Mouse (Mus musculus) ovary, postnatal 14 days (tissue): ENCODE data around the gene Scn4a.

Experiments
- DNase-seq: peaks from one replicate; pipeline ENCODE4 v3.0.0; 2022; ENCODE audit warnings: low spot score

Gene Scn4a

GRCm38 (mm10) chr11:106313533-106313932 lies 39.6 kb downstream of the Scn4a start:
- no peak for DNase-seq

DNA sequence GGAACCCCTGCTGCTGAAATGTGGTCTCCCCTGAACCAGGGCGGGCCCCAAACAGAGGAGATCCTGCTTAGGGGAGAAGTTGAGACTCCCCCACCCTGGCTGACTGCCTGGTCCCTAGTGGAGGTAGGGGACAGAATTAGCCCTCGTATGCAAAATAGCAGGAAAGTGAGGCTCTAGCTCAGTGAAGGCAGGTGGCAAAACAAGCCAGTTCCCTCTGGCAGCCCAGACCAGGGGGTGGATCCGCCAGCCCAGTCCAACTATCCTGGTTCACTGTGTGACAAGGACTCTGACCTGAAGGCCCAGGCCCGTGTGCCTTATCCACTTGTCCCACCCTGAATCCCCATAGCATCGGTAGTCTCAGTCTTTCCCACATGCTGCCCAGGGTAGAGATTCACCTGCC lies 43.0 kb downstream of the Scn4a start:
- DNase-seq: no peak

- DNase-seq: no peak
These were observed 44.9 kb downstream of the Scn4a start for GRCm38 (mm10) chr11:106308162-106308561.

DNA sequence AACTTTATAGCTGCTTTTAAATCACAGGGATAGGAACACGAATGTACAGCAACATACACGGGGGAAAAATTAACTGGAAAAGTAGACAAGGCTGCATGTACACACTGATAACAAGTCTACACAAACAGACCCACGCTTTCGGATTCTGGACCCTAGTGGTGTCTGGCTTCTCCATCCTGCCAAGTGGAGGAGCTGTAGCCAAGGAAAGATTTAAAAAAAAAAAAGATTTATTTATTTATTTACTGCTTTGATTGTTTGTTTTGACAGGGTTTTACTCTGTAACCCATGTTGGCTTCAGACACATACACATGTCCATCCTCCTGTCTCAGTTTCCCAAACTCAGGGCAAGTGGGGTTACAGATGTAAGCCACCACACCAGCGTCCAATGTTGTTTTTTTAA lies 45.7 kb downstream of the Scn4a start:
- no peak for DNase-seq

DNA sequence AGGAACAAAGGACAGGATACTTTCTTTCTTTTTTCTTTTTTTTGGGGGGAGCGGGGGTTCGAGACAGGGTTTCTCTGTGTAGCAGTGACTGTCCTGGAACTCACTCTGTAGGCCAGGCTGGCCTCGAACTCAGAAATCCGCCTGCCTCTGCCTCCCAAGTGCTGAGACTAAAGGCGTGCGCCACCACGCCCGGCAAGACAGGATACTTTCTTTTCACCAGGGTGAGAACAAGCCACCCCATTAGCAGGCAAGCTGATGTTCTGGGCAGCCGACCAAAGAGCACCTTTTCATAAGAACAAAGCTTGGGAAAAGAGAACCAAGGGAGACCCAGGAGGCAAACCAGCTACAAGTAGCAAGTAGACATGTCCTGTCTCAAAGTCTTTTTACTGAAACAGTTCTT lies 46.3 kb downstream of the Scn4a start:
- no peak for DNase-seq

DNA sequence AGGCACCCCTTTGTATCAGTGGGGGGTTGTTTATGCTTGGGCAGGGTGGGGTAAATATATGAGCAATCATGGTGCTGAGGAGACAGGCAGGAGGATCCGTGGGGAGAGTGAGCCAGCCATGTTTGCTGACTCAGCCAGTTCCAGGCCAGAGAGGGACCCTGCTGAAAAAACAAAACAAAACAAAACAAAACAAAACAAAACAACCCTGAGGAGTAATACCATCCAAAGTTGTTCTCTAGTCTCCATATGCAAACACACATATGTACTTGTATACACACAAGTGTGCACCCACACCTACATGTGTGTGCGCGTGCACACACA lies 47.1 kb downstream of the Scn4a start:
- no peak for DNase-seq

DNA sequence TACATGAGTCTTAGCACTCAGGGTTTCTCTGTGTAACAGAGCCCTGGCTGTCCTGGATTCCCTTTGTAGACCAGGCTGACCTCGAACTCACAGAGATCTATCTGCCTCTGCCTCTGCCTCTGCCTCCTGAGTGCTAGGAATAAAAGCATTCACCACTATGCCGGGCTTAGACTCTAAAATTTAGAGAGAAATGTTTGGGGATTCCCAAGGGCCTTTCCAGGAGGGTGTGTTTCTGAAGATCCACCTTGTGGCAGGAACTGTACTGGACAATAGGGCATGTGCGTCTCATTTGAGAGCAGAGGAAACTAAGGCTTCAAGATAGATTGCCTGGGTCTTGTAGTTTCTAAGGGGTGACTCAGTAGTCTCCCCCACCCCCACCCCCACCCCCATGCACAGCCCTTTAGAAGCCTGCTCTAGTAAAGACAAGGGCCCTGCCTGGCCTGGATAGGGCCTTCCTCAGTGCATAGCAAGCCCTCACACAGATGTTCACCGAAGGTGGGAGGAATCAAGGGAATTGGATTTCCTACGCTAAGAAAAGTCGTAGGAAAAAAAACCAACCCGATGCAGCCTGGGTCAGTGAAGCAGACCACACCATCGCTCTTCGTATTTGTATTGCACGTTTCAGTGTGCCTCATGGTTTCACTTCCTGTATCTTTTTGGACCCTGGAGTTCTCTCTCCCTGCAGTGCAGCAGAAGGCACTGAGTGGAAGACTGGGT lies 47.6 kb downstream of the Scn4a start:
- no peak for DNase-seq

DNA sequence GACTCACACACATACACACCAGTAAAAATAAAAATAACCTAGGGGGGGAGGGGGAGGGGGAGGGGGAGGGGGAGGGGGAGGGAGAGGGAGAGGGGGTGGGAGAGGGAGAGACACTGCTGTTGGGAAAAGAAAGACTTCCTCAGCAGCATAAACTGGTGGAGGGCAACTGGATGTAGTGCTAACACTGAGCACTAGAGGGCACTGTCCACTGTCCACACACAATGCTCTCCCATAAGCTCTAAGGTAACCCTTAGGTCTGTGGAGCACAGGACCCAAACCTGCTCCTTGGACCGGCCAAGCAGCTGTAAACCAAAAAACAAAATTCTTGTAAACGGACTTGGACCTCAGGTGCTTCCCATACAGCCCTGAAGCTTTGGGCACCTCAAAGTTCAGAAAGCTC lies 50.5 kb downstream of the Scn4a start:
- DNase-seq: peak; percentile 62

- DNase-seq: no peak
These were observed 51.3 kb downstream of the Scn4a start, which contains the start of gene Gh for GRCm38 (mm10) chr11:106301765-106302164. TSS of gene Gh (minus strand) at chr11:106301865.

DNA sequence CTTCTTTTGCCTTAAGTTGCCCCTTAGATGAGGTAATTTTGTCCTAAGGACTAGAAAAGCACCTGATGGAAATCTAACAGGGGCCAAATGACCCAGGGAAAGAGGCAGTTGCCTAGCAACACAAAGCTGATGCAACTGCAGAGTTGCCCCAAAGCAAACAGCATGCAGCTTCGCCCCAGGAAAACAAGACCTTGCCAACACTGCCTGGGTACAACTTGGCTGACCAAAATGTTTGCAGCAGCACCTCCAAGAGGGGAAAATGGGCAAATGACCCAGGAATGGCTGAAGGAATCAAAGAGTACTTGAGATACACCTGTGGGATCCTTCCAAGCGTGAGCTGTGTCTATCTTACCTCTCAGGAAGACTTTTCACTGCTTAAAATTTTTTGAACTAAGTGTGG lies 61.2 kb downstream of the Scn4a start:
- no peak for DNase-seq

- no peak for DNase-seq
These were observed 62.7 kb downstream of the Scn4a start for GRCm38 (mm10) chr11:106290376-106290775.

DNA sequence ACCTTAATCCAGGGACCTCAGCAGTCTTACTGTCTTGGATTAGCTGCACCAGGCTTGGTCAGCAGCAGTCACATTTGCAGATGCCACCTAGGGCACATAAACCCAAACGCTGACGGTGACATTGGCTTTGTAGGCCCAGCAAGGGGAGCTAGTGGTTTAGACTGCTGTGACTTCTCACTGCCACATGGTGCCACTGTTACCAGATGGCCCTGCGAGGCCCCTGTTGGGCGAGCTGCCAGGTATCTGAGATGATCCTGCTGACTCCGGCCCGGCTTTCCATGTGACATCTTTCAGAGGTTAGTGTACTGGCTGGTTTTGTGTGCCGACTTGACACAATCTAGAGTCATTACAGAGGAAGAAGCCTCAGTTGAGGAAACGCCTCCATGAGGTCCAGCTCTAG lies 63.7 kb downstream of the Scn4a start:
- DNase-seq: no peak

- DNase-seq: no peak
These were observed 66.1 kb downstream of the Scn4a start for GRCm38 (mm10) chr11:106286987-106287386.

DNA sequence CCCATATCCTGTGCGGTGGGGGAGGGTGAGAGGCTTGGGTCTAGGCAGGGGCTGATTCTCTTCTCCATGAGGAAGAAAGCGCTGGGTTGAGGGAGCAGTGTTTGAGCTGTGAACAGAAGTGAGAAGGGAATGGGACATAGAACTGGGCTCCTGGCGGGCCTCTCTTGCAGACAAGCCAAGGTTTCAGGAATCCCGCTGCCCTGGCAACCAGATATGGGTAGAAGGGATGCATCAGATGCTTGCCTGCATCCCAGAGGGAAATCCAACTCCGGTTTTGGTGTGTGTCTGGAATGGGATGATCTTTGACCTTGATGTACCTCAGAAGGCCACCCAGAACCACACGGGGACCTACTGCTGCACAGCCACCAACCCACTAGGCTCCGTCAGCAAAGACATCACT lies 66.9 kb downstream of the Scn4a start:
- DNase-seq: no peak

- no peak for DNase-seq
These were observed 69.0 kb downstream of the Scn4a start for GRCm38 (mm10) chr11:106284126-106284525.

DNA sequence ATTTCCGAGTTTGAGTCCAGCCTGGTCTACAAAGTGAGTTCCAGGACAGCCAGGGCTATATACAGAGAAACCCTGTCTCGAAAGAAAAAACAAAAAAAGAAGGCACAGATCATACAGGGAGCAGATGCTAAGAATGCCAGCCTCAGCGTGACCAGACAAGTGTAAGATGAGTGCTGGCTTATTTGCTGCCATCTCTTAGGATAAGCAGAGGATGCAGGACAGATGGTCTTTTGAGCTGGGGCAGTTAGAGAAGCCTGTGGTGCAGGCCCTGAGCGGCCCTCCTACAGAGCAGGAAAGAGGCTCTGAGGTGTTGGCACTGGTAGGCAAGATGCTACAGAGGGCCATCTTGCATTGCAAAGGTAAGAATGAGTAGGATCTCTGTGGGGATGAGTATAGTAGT lies 69.7 kb downstream of the Scn4a start:
- DNase-seq: no peak

DNA sequence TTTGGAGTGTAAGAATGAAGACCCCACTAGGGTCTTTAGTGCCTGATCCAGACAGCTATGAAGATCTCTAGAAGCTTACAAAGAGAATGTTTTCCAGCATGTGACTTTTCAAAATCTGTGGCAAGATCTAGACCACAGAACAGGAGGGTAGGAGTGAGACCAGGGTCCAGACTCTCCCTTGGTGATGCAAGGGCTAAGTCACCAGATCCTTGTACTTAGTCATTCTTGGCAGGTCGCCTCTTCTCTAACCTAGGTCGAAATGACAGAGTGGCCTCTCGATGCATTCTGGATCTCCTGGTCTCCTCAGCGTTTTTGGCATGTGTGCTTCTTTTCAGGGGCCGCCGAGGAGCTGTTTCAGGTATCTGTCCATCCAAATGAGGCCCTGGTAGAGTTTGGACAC lies 70.6 kb downstream of the Scn4a start:
- no peak for DNase-seq

- peak; percentile 94 for DNase-seq
These were observed 76.6 kb downstream of the Scn4a start, which contains the start of gene Tcam1 for GRCm38 (mm10) chr11:106276454-106276853. TSS of gene Tcam1 (plus strand) at chr11:106276672.

GRCm38 (mm10) chr11:106274971-106275411 lies 78.1 kb downstream of the Scn4a start:
- peak; percentile 57 for DNase-seq

DNA sequence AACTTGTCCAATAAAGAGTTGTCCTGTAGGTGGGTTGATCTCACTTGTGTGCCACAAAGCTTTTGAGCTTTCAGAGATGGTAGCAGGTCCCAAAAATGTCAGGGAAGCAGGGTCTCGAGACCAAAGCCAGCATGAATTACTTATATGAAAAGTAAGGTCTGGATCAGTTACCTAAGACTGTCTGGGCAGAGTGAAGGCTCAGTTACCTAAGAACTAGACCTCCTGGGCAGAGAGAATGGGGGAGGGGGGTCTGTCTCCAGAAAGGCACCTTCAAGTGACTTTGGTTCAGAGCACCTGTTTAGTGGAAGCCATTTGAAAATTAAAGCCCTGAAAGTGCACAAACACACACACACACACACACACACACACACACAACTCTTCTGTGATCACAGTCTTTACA lies 78.7 kb downstream of the Scn4a start:
- no peak for DNase-seq

DNA sequence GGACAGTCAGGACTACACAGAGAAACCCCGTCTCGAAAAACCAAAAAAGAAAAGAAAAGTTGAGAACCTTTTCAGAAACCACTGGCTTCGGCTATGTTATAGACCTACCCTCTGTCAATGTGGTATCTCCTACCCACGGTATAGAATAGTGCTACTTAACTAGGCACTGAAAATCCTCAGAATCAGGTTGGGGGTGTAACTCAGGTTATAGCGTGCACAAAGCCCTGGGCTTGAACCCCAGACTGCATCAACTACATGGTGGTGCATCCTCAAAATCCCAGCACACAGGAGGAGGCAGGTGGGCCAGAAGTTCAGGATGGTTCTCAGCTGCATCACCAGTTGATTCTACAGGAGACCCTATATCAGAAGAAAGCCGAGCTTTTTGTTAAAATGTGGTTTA lies 79.3 kb downstream of the Scn4a start:
- DNase-seq: no peak

DNA sequence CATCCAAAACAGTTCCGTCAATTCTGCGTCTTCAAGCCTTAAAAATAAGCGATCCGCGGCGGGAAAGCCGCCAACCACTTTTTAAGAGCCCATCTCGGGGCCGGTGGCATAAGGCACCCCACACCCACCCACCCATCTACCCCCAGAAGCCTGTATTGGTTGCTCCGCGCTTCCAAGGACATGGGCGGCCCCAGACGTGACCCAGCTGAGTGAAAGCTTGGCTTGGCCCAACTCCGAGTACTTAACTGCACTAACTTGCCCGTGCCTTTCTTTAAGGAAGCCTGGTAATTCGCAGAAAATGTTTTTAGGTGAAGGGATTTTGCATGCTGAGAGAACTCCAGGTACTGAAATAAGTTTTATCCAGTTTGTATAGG lies 79.8 kb downstream of the Scn4a start:
- DNase-seq: no peak

DNA sequence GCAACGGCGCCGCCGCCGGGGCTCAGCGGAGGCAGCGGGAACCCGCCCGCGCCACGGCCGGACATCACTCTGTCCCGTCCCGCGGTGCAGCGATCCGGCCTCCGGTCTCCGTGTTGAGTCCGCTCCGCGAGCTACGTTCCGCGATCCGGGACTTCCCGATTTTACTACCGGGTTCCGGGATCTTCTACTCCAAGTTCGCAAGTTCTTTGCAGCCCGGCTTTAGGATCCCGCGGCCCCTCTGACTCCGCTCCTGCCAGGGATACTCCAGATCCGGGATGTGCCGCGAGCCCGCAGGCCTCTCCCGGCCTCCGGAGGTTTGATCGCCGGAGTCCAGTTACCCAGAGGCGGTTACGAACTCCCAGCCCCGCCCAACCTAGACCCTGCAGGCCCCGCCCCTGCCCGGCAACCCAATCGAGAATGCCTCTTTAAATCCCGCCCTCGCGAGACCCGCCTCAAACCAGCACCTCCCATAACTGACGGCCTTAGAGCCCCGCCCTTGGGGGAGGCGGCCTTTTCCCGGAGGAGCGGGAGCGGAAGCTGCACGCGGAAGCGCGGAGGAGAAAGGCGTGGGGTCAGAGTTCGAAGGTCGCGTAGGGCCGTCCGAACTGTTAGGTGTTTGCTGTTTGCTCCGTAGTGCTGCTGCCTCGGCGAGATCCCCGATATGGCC lies 80.3 kb downstream of the Scn4a start, which contains the start of gene Smarcd2:
TSS of gene Smarcd2 (minus strand) at position 329 of the 667 bp plus-strand sequence.
- peak; percentile 97 for DNase-seq
